Mouse (Mus musculus) ES-Bruce4 (cell line): ENCODE results near the gene Krtap9-3. TPM values are rescaled to one million over a fixed set of nuclear protein-coding genes. Genes with fewer than 3 reads are reported as not detected.
"Not testable (repeated sequence)": the region's sequence is repeated elsewhere in the genome, so short reads cannot be mapped to it uniquely, and the experiment has no call there.

Experiments
- H3K27ac ChIP-seq: 2 replicates; pipeline ENCODE4 v1.5.1; 2012; ENCODE audit warnings: low read length, inconsistent platforms; ENCODE audit not compliant: insufficient read depth
- H3K27me3 ChIP-seq: 2 replicates; pipeline ENCODE4 v1.6.1; 2012; ENCODE audit warnings: mild to moderate bottlenecking, low read length, inconsistent platforms; ENCODE audit not compliant: control insufficient read depth, poor library complexity, insufficient read depth, severe bottlenecking
- H3K36me3 ChIP-seq: 2 replicates; pipeline ENCODE4 v1.6.1; 2012; ENCODE audit warnings: inconsistent platforms, mild to moderate bottlenecking, low read length, moderate library complexity; ENCODE audit not compliant: control insufficient read depth, poor library complexity, insufficient read depth, severe bottlenecking
- H3K4me1 ChIP-seq: one replicate; pipeline ENCODE4 v1.8.1; 2011; ENCODE audit warnings: low read length; ENCODE audit not compliant: control insufficient read depth, insufficient read depth
- H3K4me3 ChIP-seq: 2 replicates; pipeline ENCODE4 v1.5.1; 2011; ENCODE audit warnings: low read depth, mild to moderate bottlenecking, low read length
- H3K9ac ChIP-seq: 2 replicates; pipeline ENCODE4 v1.6.1; 2012; ENCODE audit warnings: low read depth, mild to moderate bottlenecking, inconsistent platforms; ENCODE audit not compliant: poor library complexity, severe bottlenecking
- H3K9me3 ChIP-seq: replicated peaks from 2 replicates; pipeline ENCODE4 v1.6.1; 2012; ENCODE audit warnings: mild to moderate bottlenecking, low read length, inconsistent platforms; ENCODE audit not compliant: control insufficient read depth, poor library complexity, insufficient read depth, severe bottlenecking
- CTCF ChIP-seq: IDR thresholded peaks from one replicate; pipeline ENCODE4 v1.8.1; 2011; ENCODE audit warnings: low read depth, low read length
- EP300 ChIP-seq: IDR thresholded peaks from 2 replicates; pipeline ENCODE4 v1.6.1; 2011; ENCODE audit warnings: low read depth, low read length; ENCODE audit not compliant: insufficient read depth
- POLR2A ChIP-seq: IDR thresholded peaks from one replicate; pipeline ENCODE4 v1.8.1; 2011; ENCODE audit warnings: low read length; ENCODE audit not compliant: insufficient read depth
- polyA plus RNA-seq: library from polyadenylated mRNA; stranded (reverse); fragments of >200 nt; gene quantifications from 2 replicates; pipeline ENCODE4 v1.2.4, GENCODE M21; 2011; ENCODE audit warnings: low read depth; ENCODE audit not compliant: missing spikeins, insufficient read depth, insufficient read length

Krtap9-3 gene
- polyA plus RNA-seq, 1 experiment: not detected

GRCm38 (mm10) chr11:99609126-99609525 is 11.2 kb upstream of the Krtap9-3 start:
- H3K9ac ChIP-seq: no peak overlapping the region
- H3K4me3 ChIP-seq: no peak overlapping the region
- H3K36me3 ChIP-seq: no peaks in the 10 kb centered on the region
- H3K4me1 ChIP-seq: no peaks in the 10 kb centered on the region
- no peak for TF ChIP-seq POLR2A
- no peak for TF ChIP-seq CTCF
- TF ChIP-seq EP300: no peak
- H3K27me3 ChIP-seq: no peaks in the 10 kb centered on the region
- no peak overlapping the region for H3K27ac ChIP-seq
- H3K9me3 ChIP-seq: no peaks in the 10 kb centered on the region

GRCm38 (mm10) chr11:99603208-99603607 is 5.3 kb upstream of the Krtap9-3 start, which contains the start of gene Gm11938:
Gm11938 (minus strand) TSS chr11:99603308.
- not testable (repeated sequence) for H3K4me3 ChIP-seq, H3K9me3 ChIP-seq, H3K27ac ChIP-seq, H3K27me3 ChIP-seq, H3K4me1 ChIP-seq, H3K9ac ChIP-seq, H3K36me3 ChIP-seq

DNA sequence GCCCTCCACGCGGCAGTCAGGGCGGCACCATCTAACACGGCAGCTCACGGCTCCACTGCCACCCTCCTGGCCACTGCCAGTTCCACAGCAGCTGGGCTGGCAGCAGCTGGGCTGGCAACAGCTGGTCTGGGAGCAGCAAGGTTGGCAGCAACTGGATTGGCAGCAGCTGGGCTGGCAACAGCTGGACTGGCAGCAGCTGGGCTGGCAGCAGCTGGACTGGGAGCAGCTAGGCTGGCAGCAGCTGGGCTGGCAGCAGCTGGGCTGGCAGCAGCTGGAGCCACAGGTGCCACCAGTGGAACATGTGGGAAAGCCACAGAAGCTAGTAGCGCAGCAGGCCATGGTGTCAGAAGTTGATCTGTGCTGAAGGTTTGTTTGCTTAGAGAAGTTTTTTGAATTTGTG is 6.9 kb downstream of the Krtap9-3 start, which contains the start of gene Krtap1-3:
TSS of gene Krtap1-3 (minus strand) at position 359 of the 400 bp plus-strand sequence.
- TF ChIP-seq CTCF (no peak), EP300 (no peak), POLR2A (no peak)
- H3K9me3 ChIP-seq: no peaks in the 10 kb centered on the region
- H3K27ac ChIP-seq: no peak within 1 kb of the TSS
- H3K36me3 ChIP-seq: no peaks in the 10 kb centered on the region
- H3K4me3 ChIP-seq: no peak within 1 kb of the TSS
- no peak within 1 kb of the TSS for H3K9ac ChIP-seq
- H3K4me1 ChIP-seq: no peaks in the 10 kb centered on the region
- no peaks in the 10 kb centered on the region for H3K27me3 ChIP-seq

DNA sequence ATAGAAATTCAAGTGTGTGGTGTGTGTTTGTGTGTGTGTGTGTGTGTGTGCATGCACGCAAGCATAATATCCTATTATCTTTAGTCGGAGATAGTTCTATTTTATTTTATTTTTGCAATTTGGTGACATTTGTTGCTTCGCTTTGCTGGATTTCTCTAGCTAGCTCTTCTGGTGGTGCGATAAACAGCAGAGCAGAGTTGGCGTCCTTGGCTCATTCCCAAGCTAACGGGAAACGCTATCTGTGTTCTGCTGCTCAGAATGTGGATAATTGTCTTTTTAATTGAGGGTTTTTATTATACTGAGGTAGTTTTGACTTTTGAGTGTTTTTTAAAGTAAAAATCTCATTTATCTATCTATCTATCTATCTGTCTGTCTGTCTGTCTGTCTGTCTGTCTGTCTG is 12.8 kb downstream of the Krtap9-3 start:
- H3K36me3 ChIP-seq: no peaks in the 10 kb centered on the region
- H3K4me3 ChIP-seq: no peak overlapping the region
- TF ChIP-seq POLR2A (no peak), EP300 (no peak), CTCF (no peak)
- H3K9ac ChIP-seq: no peak overlapping the region
- H3K9me3 ChIP-seq: no peaks in the 10 kb centered on the region
- no peaks in the 10 kb centered on the region for H3K4me1 ChIP-seq
- H3K27me3 ChIP-seq: no peaks in the 10 kb centered on the region
- no peak overlapping the region for H3K27ac ChIP-seq

- no peak within 1 kb of the TSS for H3K4me3 ChIP-seq
- no peaks in the 10 kb centered on the region for H3K4me1 ChIP-seq
- TF ChIP-seq CTCF (no peak), POLR2A (no peak), EP300 (no peak)
- H3K27ac ChIP-seq: no peak within 1 kb of the TSS
- H3K27me3 ChIP-seq: no peaks in the 10 kb centered on the region
- H3K36me3 ChIP-seq: no peaks in the 10 kb centered on the region
- H3K9me3 ChIP-seq: no peaks in the 10 kb centered on the region
- H3K9ac ChIP-seq: no peak within 1 kb of the TSS
Measured at GRCm38 (mm10) chr11:99583245-99583704, 14.6 kb downstream of the Krtap9-3 start, which contains the start of gene Krtap1-4. Krtap1-4 (minus strand) TSS chr11:99583654.

DNA sequence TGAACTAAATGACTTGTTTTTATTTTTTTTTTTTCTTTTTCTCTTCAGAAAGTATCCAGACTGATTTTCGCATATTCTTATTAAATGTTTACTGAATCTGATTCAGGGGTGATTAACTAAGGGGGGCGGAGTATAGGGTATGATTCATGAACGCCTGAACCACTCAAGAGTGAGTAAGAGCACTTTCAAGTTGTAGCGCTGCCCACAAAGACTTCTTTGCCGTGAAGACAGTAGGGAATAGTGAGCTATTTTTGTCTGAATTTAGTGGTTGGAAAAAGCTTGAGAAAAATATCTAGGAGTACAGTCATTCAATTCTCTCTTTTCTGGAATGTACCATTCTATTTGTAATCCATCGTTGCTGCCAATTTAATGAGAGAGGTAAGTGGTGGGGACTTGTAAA is 16.3 kb downstream of the Krtap9-3 start:
- Histone ChIP-seq H3K36me3 (no peaks in the 10 kb centered on the region), H3K27ac (no peak overlapping the region), H3K4me1 (no peaks in the 10 kb centered on the region), H3K9me3 (no peaks in the 10 kb centered on the region), H3K27me3 (no peaks in the 10 kb centered on the region), H3K9ac (no peak overlapping the region), H3K4me3 (no peak overlapping the region)
- no peak for TF ChIP-seq EP300
- no peak for TF ChIP-seq POLR2A
- TF ChIP-seq CTCF: no peak

DNA sequence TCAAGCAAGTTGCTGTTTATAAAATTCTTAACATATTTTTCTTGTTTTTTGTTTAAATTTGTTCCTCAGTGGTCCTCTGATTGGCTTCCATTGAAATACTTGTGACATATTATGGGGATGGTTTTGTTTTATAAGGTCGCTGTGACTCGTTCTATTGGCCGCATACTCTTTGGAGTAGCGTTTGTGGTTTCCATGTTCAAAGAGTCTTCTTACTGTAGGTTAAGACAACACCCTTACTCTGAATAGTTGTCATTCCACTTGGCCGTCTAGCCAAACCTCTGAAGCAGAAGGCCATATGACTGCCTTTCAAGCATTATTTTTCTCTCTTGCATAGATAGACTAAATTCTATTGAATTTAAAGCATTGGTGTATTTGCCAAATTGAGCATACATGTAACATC is 16.9 kb downstream of the Krtap9-3 start:
- Histone ChIP-seq H3K4me1 (no peaks in the 10 kb centered on the region), H3K9ac (no peak overlapping the region), H3K27me3 (no peaks in the 10 kb centered on the region), H3K36me3 (no peaks in the 10 kb centered on the region), H3K4me3 (no peak overlapping the region), H3K9me3 (no peaks in the 10 kb centered on the region), H3K27ac (no peak overlapping the region)
- TF ChIP-seq CTCF: no peak
- TF ChIP-seq POLR2A: no peak
- TF ChIP-seq EP300: no peak
